Mouse (Mus musculus) embryonic fibroblast, embryonic 13.5 days (primary cell): Measurements from ENCODE around the gene Arhgef10l.

ENCODE experiments used
- CTCF ChIP-seq: IDR thresholded peaks from 2 replicates; pipeline ENCODE4 v1.5.1; 2011; ENCODE audit warnings: mild to moderate bottlenecking, control low read depth, low read length, moderate library complexity, borderline replicate concordance; ENCODE audit not compliant: insufficient read depth
- POLR2A ChIP-seq: IDR thresholded peaks from 2 replicates; pipeline ENCODE4 v1.6.1; 2011; ENCODE audit warnings: low read depth, mild to moderate bottlenecking, control low read depth, low read length, moderate library complexity

DNA sequence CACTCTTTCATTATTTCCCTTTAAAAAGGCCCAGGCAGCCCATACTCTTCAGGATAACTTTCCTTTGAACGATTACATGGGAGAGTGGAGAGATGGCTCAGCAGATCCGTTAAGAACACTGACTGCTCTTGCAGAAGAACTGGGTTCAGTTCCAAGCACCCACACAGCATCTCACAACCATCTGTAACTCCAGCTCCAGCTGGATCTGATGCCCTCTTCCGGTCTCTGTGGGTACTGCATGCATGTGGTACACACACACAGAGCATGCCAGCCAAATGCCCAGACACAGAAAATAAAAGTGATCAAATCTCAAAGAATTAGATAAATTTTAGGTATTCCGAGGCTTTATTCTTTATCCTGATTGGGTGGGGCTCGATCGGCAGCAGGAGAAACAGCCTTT, 115.1 kb downstream of the Arhgef10l start:
- TF ChIP-seq CTCF: no peak
- no peak for TF ChIP-seq POLR2A
